Mouse (Mus musculus): ENCODE data around the gene Slc22a1.

GRCm38 (mm10) chr17:12615429-12615828, 60.2 kb downstream of the Slc22a1 start:
- no peak for TF ChIP-seq CTCF (conservative IDR thresholded peaks at IDR 0.05; ENCODE audit: low read length)
- TF ChIP-seq POU5F1 (IDR thresholded peaks at IDR 0.05; ENCODE audit: borderline replicate concordance, low read length): no peak
- TF ChIP-seq NANOG (IDR thresholded peaks at IDR 0.05; ENCODE audit: borderline replicate concordance, low read length): no peak

Data from E14TG2a.4 (cell line).